Mouse (Mus musculus): ENCODE data around the gene Kcnk13.

Gene Kcnk13

DNA sequence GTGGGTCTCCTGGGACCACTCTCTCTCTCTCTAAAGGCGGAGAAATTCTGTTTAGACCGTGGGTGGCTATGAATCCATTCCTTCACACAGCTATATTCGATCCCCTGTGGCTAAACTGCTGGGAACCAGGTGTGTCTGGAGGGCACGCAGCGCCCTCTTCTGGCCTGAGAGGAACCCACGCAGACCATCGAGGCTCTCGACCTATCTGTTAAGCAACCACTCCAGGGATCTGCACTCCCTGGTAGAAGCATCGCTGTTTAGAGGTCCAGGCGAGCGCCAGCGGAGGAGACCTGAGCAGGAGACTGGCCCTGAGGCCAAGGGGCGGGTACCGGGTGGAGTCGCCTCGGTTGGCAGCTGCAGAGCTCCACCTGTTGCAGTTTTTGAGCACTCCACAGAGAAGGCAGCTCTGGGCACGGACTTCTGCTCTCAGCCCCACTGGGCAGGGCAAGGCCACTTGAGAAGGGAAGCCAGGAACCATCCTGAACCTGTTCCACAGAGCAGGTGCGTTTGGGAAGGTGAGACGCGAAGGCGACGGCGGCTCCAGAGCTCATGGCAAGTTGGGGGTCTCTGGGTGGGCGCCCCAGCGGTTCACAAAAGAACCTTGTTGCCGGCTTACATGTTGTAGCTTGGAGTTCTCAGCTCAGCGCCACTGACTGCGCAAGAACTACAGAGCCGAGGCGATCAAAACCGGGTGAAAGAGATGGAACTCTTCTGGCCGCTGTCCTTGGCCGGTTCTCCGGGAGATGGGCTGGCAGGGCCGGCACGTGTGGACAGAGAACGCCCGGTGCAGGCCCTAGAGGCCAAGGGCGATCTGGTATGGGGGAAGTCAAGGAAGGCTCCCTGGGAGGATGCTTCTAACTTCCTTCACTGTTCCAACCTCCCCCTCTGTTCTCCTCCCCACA lies at the start of gene Kcnk13:
Gene Kcnk13 (plus strand): TSS at position 199 of the 902 bp plus-strand sequence.
- DNase-seq (ENCODE audit: low spot score in 2 of 2), result peak; percentile 71 to 85

- peak; percentile 61 to 62 for DNase-seq (ENCODE audit: low spot score in 2 of 2)
Measured at GRCm38 (mm10) chr12:99917800-99918427, 46.4 kb upstream of the Kcnk13 start.

DNA sequence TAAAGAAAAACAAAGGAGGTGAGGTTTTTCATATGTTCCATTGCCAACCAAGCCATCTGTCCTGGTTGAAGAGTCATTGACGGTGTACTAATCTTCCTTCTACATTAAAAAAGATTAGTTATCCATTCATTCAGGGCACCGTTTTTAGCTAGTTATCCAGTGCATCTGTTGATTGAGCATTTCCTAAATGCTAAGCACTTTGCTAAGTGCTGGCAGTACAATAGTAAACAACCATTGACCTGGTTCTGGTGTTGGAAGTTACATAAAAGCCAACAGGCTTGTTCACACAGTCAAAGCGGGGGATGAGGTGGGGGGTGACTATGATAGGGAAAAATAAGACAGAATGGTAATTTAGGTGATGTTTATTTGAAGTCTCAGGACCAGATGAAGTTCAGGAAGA lies 44.7 kb upstream of the Kcnk13 start:
- no peak for DNase-seq (ENCODE audit: low spot score in 2 of 2)

DNA sequence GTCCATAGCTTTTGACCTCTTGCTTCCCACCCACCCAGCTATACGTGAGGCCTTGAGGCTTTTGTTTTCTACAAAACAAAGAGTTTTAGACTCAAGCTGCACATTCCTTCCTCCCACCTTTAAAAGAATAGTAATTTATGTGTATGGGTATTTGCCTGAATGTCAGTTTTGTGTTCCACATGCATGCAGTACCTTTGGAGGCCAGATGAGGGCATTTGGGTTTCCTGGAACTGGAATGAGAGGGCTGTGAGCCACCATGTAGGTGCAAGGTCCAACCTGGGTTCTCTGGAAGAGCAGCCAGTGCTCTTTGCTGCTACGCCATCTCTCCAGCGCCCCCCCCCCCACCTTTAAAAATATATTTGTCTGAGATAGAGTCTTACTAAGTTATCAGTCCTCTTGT lies 43.3 kb upstream of the Kcnk13 start:
- DNase-seq (ENCODE audit: low spot score in 2 of 2), result no peak

- peak; percentile 17 to 29 for DNase-seq (ENCODE audit: low spot score in 2 of 2)
Measured at GRCm38 (mm10) chr12:99923131-99923606, 41.1 kb upstream of the Kcnk13 start.

DNA sequence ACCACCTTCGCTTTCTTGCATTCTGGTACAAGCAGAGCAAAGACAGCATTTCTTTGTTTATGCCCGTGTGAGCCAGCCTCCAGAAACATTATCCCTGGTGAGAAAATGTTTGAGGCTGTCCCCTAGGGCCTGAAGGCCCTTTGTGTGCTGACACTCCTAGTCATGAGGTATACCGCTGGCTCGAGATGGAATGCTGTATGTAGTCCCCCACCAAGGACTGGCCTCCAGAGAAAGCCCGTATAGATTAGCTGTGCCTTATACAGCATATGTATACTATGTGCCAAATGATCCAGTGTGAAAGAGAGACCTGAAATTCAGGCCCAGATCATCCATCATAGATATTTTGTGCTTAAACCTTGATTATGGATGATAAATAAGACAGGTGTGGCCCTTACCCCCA lies 40.6 kb upstream of the Kcnk13 start:
- no peak for DNase-seq (ENCODE audit: low spot score in 2 of 2)

DNA sequence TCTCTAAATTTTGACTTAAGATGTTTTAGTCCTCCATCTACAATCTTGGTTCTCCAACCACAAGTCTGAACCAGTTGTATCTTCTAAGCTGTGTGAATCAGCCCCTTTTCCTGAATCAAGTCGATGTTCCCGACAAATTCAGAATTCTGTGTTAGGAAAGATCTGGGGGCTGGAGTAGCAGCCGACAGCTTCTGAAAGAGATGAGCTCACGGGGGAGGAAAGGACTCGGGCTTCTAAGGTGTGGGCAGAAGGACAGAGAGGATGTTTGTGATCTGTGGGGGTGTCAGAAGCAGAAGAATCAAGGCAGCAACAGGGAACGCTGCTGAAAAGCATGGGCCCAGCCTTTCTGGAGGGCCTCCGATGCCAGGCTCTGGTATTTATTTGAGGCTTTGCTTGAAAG lies 36.0 kb upstream of the Kcnk13 start:
- DNase-seq (ENCODE audit: low spot score in 2 of 2), result peak; percentile 54 to 65

DNA sequence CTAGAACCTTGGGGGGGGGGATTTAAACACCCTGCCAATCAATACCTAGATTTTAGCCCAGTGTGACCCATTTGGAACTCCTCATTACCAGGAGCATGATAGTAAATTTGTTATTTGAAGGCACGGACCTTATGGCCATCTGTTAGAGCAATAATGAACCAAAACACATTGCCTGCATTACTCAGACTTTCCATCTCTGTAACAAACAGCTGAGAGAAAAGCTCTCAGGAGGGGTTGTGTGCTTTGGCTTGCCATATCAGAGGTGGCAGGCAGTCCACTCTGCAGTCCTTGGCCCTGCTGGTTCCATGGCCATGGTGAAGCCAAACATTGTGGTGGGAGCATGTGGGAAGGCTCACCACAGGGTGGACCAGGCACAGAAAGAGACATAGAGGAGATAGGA lies 35.1 kb upstream of the Kcnk13 start:
- no peak for DNase-seq (ENCODE audit: low spot score in 2 of 2)

GRCm38 (mm10) chr12:99932245-99932644 lies 32.1 kb upstream of the Kcnk13 start:
- no peak for DNase-seq (ENCODE audit: low spot score in 2 of 2)

DNA sequence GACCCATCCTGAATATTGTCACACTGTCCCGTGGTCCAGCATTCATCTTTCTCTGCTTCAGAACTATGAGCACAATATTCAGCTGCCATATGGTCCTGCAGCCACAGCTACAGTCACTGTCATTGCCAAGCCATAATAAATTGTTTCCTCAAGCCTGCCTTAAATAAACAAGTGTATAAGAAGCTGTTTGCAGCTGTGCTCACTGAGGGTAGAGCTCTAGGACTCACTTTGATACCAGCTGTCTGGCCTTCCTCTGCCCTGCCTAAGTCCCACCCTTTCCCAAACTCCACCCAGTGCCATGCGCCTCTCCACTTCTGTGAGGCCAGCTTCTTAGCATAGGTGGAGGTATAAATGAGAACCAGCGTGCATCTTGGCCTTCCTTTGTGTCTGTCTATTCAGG lies 30.7 kb upstream of the Kcnk13 start:
- no peak for DNase-seq (ENCODE audit: low spot score in 2 of 2)

GRCm38 (mm10) chr12:99935403-99935802 lies 28.9 kb upstream of the Kcnk13 start:
- no peak for DNase-seq (ENCODE audit: low spot score in 2 of 2)

GRCm38 (mm10) chr12:99938476-99938875 lies 25.8 kb upstream of the Kcnk13 start:
- no peak for DNase-seq (ENCODE audit: low spot score in 2 of 2)

GRCm38 (mm10) chr12:99939179-99939578 lies 25.1 kb upstream of the Kcnk13 start:
- DNase-seq (ENCODE audit: low spot score in 2 of 2), result no peak

GRCm38 (mm10) chr12:99940704-99941103 lies 23.6 kb upstream of the Kcnk13 start:
- DNase-seq (ENCODE audit: low spot score in 2 of 2), result no peak

- DNase-seq (ENCODE audit: low spot score in 2 of 2), result no peak
Measured at GRCm38 (mm10) chr12:99942441-99942840, 21.9 kb upstream of the Kcnk13 start.

- peak; percentile 51 to 56 for DNase-seq (ENCODE audit: low spot score in 2 of 2)
Measured at GRCm38 (mm10) chr12:99952928-99953327, 11.4 kb upstream of the Kcnk13 start.

- no peak for DNase-seq (ENCODE audit: low spot score in 2 of 2)
Measured at GRCm38 (mm10) chr12:99956411-99956810, 7.9 kb upstream of the Kcnk13 start.

- DNase-seq (ENCODE audit: low spot score in 2 of 2), result peak in 1 of 2 experiments; percentile 38
Measured at GRCm38 (mm10) chr12:99958068-99959060, 5.9 kb upstream of the Kcnk13 start.

DNA sequence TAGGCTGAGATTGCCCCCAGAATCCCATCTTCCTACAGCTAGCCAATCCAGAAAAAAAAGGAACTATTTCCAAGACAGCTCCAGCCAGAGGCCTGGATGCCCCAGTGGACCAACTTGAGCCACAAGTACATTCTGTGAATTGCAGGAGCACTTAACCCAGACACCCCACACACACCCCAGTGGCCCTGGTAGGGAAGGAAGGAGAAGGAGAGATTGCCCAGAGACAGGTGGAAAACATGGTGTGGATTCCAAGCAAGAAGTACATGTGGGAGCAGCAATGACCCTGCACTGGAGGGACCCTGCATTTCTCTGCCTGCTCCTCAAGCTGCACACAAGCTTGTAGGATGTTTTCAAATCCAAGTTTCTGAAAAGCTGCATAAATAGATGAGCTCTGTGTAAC lies 5.0 kb upstream of the Kcnk13 start:
- no peak for DNase-seq (ENCODE audit: low spot score in 2 of 2)

DNA sequence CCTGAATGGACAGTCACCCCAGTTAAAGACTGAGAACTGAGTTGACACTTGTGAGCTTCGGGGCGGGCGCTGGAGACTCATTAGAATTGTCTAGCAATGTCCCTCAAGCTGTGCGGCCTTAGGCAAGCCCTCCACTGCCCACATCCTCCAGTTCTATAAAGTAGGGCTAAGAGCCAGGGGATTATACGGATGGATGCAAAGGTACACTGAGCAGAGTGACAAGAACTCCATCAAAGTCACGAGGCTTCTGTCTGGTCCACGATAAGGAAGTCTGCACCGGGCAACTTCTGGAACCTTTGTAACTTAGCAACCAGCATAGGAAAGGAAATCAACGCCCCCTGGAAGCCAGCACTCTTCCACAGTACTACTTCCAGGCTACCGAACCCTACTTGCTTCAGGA lies 4.4 kb upstream of the Kcnk13 start:
- no peak for DNase-seq (ENCODE audit: low spot score in 2 of 2)

DNA sequence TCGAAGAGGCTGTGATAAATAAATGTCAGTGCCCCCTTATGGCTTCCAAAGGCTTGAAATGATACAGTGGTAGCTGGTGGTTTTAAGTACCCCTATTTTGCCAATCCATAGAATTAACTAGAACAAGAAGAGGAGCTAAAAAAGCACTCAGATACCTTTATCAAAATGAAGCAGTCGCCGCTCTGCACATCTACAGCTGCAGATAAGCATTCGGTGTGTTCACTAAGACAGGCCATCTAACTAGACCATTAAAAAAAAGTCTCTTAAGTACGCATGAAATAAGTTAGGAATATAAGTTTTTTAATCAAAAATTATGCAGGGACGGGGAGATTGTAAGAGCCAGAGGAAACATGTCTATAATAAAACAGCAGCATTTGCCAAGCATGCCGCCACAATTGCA lies 3.6 kb upstream of the Kcnk13 start:
- no peak for DNase-seq (ENCODE audit: low spot score in 2 of 2)
